Mouse (Mus musculus) lung, embryonic 15.5 days (tissue): ENCODE results near the gene Acss1. TPM values are rescaled to one million over a fixed set of nuclear protein-coding genes. Genes with fewer than 3 reads are reported as not detected.

Source experiments
- ATAC-seq: fragments of 200-750 bp; cut with Nextera tagmentation; 2 replicates; pipeline ENCODE4 v1.8.0; 2017; ENCODE audit warnings: moderate number of reproducible peaks, borderline replicate concordance; ENCODE audit not compliant: low FRiP score, low TSS enrichment; ENCODE audit errors: extremely low read depth
- H3K27ac ChIP-seq: fragments of 300-500 bp; sonication (generic); 2 replicates; pipeline ENCODE4 v1.5.1; 2015; ENCODE audit warnings: moderate library complexity, mild to moderate bottlenecking, inconsistent platforms
- H3K27me3 ChIP-seq: fragments of 300-500 bp; sonication (generic); 2 replicates; pipeline ENCODE4 v1.6.1; 2015; ENCODE audit warnings: inconsistent platforms
- H3K36me3 ChIP-seq: fragments of 300-500 bp; sonication (generic); 2 replicates; pipeline ENCODE4 v1.6.1; 2015; ENCODE audit warnings: inconsistent platforms
- H3K4me1 ChIP-seq: fragments of 300-500 bp; sonication (generic); 2 replicates; pipeline ENCODE4 v1.6.1; 2015; ENCODE audit warnings: inconsistent platforms
- H3K4me2 ChIP-seq: fragments of 300-500 bp; sonication (generic); 2 replicates; pipeline ENCODE4 v1.6.1; 2015; ENCODE audit warnings: inconsistent platforms, mild to moderate bottlenecking, moderate library complexity
- H3K4me3 ChIP-seq: fragments of 300-500 bp; sonication (generic); 2 replicates; pipeline ENCODE4 v1.5.1; 2015; ENCODE audit warnings: mild to moderate bottlenecking, inconsistent platforms
- H3K9ac ChIP-seq: fragments of 300-500 bp; sonication (generic); 2 replicates; pipeline ENCODE4 v1.6.1; 2015; ENCODE audit warnings: inconsistent platforms
- H3K9me3 ChIP-seq: fragments of 300-500 bp; sonication (generic); 2 replicates; pipeline ENCODE4 v1.6.1; 2016; ENCODE audit warnings: inconsistent platforms
- whole genome bisulfite sequencing: fragments of 180-500 bp; shearing (Covaris S2); methylation state at CpG from one replicate; pipeline ENCODE4 v1.1.7; 2015; 5-methylcytosine and 5-hydroxymethylcytosine counted together
- polyA plus RNA-seq: library from polyadenylated mRNA; unstranded; fragments of >200 nt; fragmentation: Nextera tagmentation; extraction: Ambion mirVana; gene quantifications from 2 replicates; pipeline ENCODE4 v1.2.1, GENCODE M21; 2015

Gene Acss1
- polyA plus RNA-seq, 1 experiment from 2014 or later, result 8.8 TPM

GRCm38 (mm10) chr2:150595411-150596190 is 72.7 kb downstream of the Acss1 start:
- no peaks in the 10 kb centered on the region for H3K27me3 ChIP-seq
- no peak overlapping the region for H3K4me3 ChIP-seq
- ATAC-seq, result no peak
- H3K9me3 ChIP-seq, result no peaks in the 10 kb centered on the region
- no peak overlapping the region for H3K27ac ChIP-seq
- 73% methylated on average over 3 of the region's 3 CpGs for WGBS
- H3K36me3 ChIP-seq, result peaks cover 12% of the 10 kb centered on the region
- H3K4me2 ChIP-seq, result no peak overlapping the region
- H3K4me1 ChIP-seq, result no peaks in the 10 kb centered on the region
- H3K9ac ChIP-seq, result no peak overlapping the region

GRCm38 (mm10) chr2:150589076-150589475 is 79.2 kb downstream of the Acss1 start:
- 76% methylated on average over 11 of the region's 11 CpGs for WGBS
- Histone ChIP-seq H3K27ac (no peak overlapping the region), H3K36me3 (peaks cover 42% of the 10 kb centered on the region), H3K4me3 (no peak overlapping the region), H3K4me2 (no peak overlapping the region), H3K27me3 (no peaks in the 10 kb centered on the region), H3K4me1 (no peaks in the 10 kb centered on the region), H3K9me3 (no peaks in the 10 kb centered on the region), H3K9ac (no peak overlapping the region)
- no peak for ATAC-seq

- Histone ChIP-seq H3K36me3 (peaks cover 7% of the 10 kb centered on the region; the same call in 1 of the 2 replicates), H3K4me2 (no peak overlapping the region), H3K4me1 (no peaks in the 10 kb centered on the region), H3K4me3 (no peak overlapping the region), H3K27ac (no peak overlapping the region), H3K27me3 (no peaks in the 10 kb centered on the region), H3K9ac (no peak overlapping the region), H3K9me3 (no peaks in the 10 kb centered on the region)
- no peak for ATAC-seq
- 74% methylated on average over 1 of the region's 1 CpGs for WGBS
Observed at GRCm38 (mm10) chr2:150579628-150580027, 88.7 kb downstream of the Acss1 start.

- 70% methylated on average over 5 of the region's 5 CpGs for WGBS
- H3K27me3 ChIP-seq, result no peaks in the 10 kb centered on the region
- ATAC-seq, result no peak
Observed at GRCm38 (mm10) chr2:150578603-150579002, 89.7 kb downstream of the Acss1 start.

GRCm38 (mm10) chr2:150576256-150576655 is 92.0 kb downstream of the Acss1 start:
- no peak for ATAC-seq

More at GRCm38 (mm10) chr2:150578603-150579002, 89.7 kb downstream of the Acss1 start:
- no peaks in the 10 kb centered on the region for H3K4me1 ChIP-seq
- H3K4me2 ChIP-seq, result no peak overlapping the region
- no peaks in the 10 kb centered on the region for H3K9me3 ChIP-seq
- no peak overlapping the region for H3K27ac ChIP-seq
- H3K9ac ChIP-seq, result no peak overlapping the region
- no peak overlapping the region for H3K4me3 ChIP-seq
- peaks cover 3% of the 10 kb centered on the region; the same call in 1 of the 2 replicates for H3K36me3 ChIP-seq

GRCm38 (mm10) chr2:150572463-150572862 is 95.8 kb downstream of the Acss1 start:
- no peaks in the 10 kb centered on the region for H3K36me3 ChIP-seq
- no peak overlapping the region for H3K27ac ChIP-seq
- no peaks in the 10 kb centered on the region for H3K4me1 ChIP-seq
- no peaks in the 10 kb centered on the region for H3K9me3 ChIP-seq
- no peak overlapping the region for H3K9ac ChIP-seq
- WGBS, result 89% methylated on average over 3 of the region's 3 CpGs
- H3K4me3 ChIP-seq, result no peak overlapping the region
- no peak for ATAC-seq
- no peak overlapping the region for H3K4me2 ChIP-seq
- no peaks in the 10 kb centered on the region for H3K27me3 ChIP-seq

More at GRCm38 (mm10) chr2:150576256-150576655, 92.0 kb downstream of the Acss1 start:
- Histone ChIP-seq H3K9ac (no peak overlapping the region), H3K4me1 (no peaks in the 10 kb centered on the region), H3K4me3 (no peak overlapping the region), H3K27ac (no peak overlapping the region), H3K36me3 (no peaks in the 10 kb centered on the region), H3K27me3 (no peaks in the 10 kb centered on the region), H3K4me2 (no peak overlapping the region), H3K9me3 (no peaks in the 10 kb centered on the region)
- 92% methylated on average over 1 of the region's 1 CpGs for WGBS

GRCm38 (mm10) chr2:150570761-150571160 is 97.5 kb downstream of the Acss1 start:
- Histone ChIP-seq H3K27me3 (no peaks in the 10 kb centered on the region), H3K27ac (no peak overlapping the region), H3K9me3 (no peaks in the 10 kb centered on the region), H3K9ac (no peak overlapping the region), H3K4me3 (no peak overlapping the region), H3K36me3 (no peaks in the 10 kb centered on the region), H3K4me2 (no peak overlapping the region), H3K4me1 (no peaks in the 10 kb centered on the region)
- no peak for ATAC-seq
- 83% methylated on average over 2 of the region's 2 CpGs for WGBS

GRCm38 (mm10) chr2:150569847-150570590 is 98.3 kb downstream of the Acss1 start, which contains the start of gene Cst7:
Gene Cst7, plus strand, starts transcription at chr2:150570415.
- no peak within 1 kb of the TSS for H3K4me2 ChIP-seq
- no peaks in the 10 kb centered on the region for H3K36me3 ChIP-seq
- ATAC-seq, result no peak
- no peaks in the 10 kb centered on the region for H3K9me3 ChIP-seq
- H3K9ac ChIP-seq, result no peak within 1 kb of the TSS
- 63% methylated on average over 11 of the region's 11 CpGs for WGBS
- no peak within 1 kb of the TSS for H3K27ac ChIP-seq
- H3K27me3 ChIP-seq, result no peaks in the 10 kb centered on the region
- no peak within 1 kb of the TSS for H3K4me3 ChIP-seq
- H3K4me1 ChIP-seq, result no peaks in the 10 kb centered on the region

Other genes starting within 250 kb of the Acss1 start
- 7.1 and 8.2 TPM in 2 replicates for gene Zfp442, start 217.0 kb downstream of the Acss1 start, polyA plus RNA-seq
- 0.06 and 0.09 TPM in 2 replicates for gene Zfp345, start 183.4 kb downstream of the Acss1 start, polyA plus RNA-seq
- 0.38 and 0.96 TPM in 2 replicates for gene Cst7, start 98.1 kb downstream of the Acss1 start, polyA plus RNA-seq
- gene Apmap, start 59.9 kb downstream of the Acss1 start, polyA plus RNA-seq, result 51.7 and 53.7 TPM in 2 replicates
- gene Vsx1, start 20.9 kb upstream of the Acss1 start, polyA plus RNA-seq, result not detected in 2 replicates
- gene Entpd6, start 80.5 kb upstream of the Acss1 start, polyA plus RNA-seq, result 33.4 and 35.5 TPM in 2 replicates
- gene Pygb, start 118.2 kb upstream of the Acss1 start, polyA plus RNA-seq, result 88.9 and 91.7 TPM in 2 replicates
- gene Abhd12, start 236.2 kb upstream of the Acss1 start, polyA plus RNA-seq, result 61.0 and 62.8 TPM in 2 replicates
- 41.4 and 45.8 TPM in 2 replicates for gene Gins1, start 236.9 kb upstream of the Acss1 start, polyA plus RNA-seq